Mouse (Mus musculus) left cerebral cortex, postnatal 36 days (tissue): ENCODE measurements around the gene Otp. TPM values are rescaled to one million over a fixed set of nuclear protein-coding genes. Genes with fewer than 3 reads are reported as not detected.

Experiments used
- DNase-seq, 2 experiments: peaks; one replicate each; pipeline ENCODE4 v3.0.0; 2021 to 2022; ENCODE audit warnings: low spot score in 2 of 2, mixed read lengths in 1 of 2
- intact Hi-C: fragments of 180-260 bp; cut with DNase I; formaldehyde crosslinking; loops from one replicate; pipeline ENCODE4 v1.15.1; 2025
- total RNA-seq, 2 experiments: library from RNA; stranded (reverse); gene quantifications; 2 replicates each; pipeline ENCODE4 v1.2.3; 2021

Gene Otp
- under 1 TPM in 1 of 2 experiments, not detected in 1; 0.34 TPM for total RNA-seq

GRCm38 (mm10) chr13:94875396-94875880 is at the start of gene Otp:
Otp (plus strand) TSS chr13:94875602.
- no peak for DNase-seq
- intact Hi-C loops: no loop called here

DNA sequence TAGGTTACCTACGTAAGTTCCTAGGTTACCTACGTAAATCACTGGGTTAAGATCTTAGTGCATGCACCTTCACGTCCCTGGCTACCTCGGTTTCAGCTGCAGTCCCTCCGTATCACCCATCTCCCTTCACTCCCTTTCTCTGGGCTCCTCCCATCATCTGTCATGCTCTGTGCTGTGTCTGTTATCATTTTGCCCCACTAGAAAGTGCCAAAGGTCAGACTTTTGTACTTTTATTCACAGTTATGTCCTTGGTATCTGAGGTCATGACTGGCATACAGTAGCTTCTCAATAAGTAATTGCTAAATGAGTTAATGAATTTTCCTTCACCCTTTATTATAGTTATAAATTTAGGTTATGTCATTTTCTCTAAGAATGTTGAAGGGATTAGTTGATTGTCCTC is 49.0 kb upstream of the Otp start:
- DNase-seq: no peak
- intact Hi-C loops: no loop called here

DNA sequence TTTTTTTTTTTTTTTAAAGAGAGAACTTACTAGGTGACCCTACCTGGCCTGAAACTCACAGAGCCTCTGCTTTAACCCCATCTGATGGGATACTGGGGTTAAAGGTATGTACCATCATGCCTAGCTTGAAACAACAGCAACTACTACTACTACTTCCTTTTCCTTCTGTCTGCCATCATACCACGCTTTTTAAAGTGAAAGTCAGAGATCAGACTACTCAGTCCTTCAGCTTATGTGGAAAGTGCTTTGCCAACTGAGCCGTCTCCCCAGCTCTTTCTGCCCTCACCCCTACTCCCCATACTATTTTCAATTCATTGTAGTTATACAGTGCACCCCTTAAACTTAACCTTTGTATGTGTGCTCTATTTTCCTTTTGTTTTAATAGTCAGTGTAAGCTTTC is 48.4 kb upstream of the Otp start:
- intact Hi-C loops: no loop called here
- no peak for DNase-seq

DNA sequence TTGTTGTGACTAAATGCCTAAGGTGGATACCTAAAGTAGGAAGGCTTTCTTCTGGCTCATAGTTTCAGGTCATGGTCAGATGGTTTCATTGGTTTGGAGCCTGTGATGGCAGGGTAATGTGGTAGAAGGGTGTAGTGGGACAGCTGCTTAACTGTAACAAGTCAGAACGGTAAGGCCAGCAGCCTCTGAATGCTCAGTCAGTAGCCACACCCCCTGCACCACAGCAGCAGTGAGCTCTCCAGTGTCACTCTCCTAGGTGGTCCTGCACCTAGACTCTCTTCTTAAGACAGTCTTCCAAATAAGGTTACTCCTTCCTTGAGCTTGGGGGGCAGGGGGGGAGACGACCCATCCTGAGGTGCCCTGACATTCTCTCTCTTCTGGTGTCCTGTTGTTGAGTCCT is 47.6 kb upstream of the Otp start:
- intact Hi-C loops: no loop called here
- DNase-seq: no peak

DNA sequence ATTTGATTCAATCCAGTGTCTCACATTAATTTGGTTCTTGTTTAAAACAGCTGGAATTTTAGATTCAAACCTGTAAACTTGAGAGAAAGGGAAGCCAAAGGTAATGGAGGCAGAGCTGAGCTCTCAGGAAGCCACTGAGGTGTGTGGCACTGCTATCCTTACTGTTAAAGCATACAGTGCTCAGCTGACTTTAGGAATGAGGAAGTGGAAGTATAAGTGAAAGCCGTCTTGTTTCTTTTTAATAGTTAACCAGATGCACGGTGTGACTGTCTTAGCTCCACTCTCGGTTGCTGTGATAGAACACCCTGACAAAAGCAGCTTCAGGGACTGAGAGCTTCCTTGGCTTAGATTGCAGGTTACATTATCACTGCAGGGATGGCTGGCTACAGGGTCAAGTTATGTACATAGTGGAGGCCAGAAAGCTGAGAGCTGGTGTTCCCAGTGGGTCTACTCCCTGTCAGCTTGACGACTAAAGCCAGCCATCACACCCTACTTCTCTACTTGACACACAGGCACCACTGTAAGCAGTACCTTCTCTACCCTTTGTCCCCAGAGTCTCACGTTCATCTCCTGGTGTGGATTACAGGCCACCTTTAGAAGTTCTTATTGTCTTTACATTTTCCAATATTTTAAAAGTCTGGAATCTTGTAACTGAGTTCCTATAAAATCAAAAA is 37.2 kb upstream of the Otp start:
- intact Hi-C loops: no loop called here
- no peak for DNase-seq

GRCm38 (mm10) chr13:94838756-94839337 is 36.6 kb upstream of the Otp start:
- intact Hi-C loops: no loop called here
- DNase-seq: peak in 1 of 2 experiments; percentile 12

GRCm38 (mm10) chr13:94843236-94843635 is 32.2 kb upstream of the Otp start:
- DNase-seq: no peak
- intact Hi-C loops: no loop called here

GRCm38 (mm10) chr13:94847870-94848269 is 27.5 kb upstream of the Otp start:
- DNase-seq: no peak
- intact Hi-C loops: no loop called here

DNA sequence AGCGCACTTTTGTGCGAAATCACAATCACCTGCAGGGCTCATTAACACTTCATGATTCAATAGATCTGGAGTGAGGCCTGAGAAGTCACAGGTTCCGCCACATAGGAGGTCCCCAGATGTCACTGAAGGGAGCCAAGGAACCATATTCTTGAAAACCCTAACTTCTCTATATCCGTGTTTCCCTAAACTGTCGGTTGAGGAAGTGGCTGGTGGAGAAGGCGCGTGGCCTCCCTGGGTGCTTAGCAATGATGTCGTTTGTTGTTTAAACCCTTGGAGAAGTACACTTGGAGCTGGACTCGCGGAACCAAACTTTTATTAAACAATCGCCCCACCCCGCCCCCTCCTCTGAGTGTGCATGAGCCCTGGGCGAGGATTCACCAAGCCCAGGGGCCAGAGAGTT is 26.1 kb upstream of the Otp start:
- no peak for DNase-seq
- intact Hi-C loops: no loop called here

DNA sequence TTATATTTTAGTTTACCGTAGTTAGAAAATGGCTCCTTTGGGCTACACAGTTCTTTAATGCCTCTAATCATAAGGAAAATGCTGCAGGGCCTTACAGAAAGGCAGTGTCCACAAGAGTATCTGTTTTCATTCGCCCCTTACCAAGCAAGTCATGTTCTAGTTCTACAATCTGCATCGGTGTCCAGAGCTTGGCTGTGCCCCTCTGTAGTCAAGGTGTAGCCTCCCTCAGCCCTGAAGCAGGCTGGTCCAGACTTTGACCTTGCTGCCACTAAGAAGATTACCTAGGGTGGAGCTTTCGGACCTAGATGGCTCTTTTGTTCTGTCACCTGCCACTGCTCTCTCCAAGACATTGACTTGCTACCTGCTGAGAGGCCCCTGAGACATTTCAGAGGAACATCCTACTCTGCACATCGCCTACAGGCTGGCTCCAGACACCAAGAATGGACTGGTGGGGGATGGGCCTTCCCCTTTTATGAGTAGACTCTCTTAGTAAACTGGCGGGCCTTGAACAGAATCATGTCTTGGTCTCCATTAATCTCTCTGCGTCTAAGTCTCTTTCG is 17.3 kb upstream of the Otp start:
- DNase-seq: no peak
- intact Hi-C loops: no loop called here

GRCm38 (mm10) chr13:94859256-94859655 is 16.1 kb upstream of the Otp start:
- intact Hi-C loops: no loop called here
- no peak for DNase-seq

DNA sequence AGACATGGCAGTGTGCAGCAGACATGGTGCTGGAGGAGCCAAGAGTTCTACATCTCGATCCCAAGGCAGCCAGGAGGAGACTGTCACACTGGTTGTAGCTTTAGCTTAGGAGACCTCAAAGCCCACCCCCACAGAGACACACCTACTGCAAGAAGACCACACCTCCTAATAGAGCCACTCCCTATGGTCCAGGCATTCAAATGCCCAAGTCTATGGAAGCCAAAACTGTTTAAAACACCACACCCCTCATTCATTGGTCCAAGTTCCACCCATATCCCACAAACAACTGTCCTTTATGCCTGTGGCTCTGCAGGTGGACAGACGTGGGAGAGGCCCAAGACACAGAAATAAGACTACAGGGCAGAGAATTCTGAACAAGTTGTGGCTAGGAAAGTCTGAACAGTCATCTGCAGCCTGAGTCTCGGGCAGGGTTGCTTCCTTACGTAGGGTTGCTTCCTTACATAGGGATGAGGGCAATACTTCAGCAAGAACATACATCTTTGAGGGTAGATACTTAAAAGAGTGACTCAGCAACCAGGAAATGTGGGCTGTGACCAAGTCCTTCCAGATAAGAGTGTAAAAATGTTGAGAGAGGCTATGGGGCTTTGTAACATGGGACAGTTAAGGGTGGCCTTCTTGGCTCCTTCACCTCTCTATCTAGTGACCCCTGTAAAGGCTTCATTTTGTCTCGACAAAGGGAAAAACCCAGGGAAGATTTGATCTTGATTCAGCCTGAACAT is 12.7 kb upstream of the Otp start:
- no peak for DNase-seq
- intact Hi-C loops: no loop called here

DNA sequence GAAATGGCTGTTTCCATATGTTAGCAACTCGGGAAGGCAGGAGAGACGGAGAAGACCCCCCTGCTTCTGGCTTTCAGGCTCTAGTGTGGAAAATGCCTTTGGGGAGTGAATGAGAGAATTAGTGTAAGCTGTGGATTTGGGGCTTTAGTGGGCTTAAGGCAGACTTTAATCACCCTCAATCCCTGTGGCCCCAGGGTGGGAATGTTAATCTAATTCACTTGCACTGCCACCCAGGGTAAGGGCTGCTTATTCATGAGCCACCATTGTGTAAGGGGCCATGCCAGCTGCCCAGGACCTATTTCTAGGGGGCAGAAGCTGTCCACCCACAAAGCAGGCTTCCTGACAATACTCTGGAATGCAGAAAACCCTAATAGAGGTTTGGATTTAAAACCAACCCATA is 8.5 kb upstream of the Otp start:
- intact Hi-C loops: no loop called here

GRCm38 (mm10) chr13:94867772-94868171 is 7.6 kb upstream of the Otp start:
- intact Hi-C loops: no loop called here
- no peak for DNase-seq

More for the DNA sequence above, 8.5 kb upstream of the Otp start:
- no peak for DNase-seq

DNA sequence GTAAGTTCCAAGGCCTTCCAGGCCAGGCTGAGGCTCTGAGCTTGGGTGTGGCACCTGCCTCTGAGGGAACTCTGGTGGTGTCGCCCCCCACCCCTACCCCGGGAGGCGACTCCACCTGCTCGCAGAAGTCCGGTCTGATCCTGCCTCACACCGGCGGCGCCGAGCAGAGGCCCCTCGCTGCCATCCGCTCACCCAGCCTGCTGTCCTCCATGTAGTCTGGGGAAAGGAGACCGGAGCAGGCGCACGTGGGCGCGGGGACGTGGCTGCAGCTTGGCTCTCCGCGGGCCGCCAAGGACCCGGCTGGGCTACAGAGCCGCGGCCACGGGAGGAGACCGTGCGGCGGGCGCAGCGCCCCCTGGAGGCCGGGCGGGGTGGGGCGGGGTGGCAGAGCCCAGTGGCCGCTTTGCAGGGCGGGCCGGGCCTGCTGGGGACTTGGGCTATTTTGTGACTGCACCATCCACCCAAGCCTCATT is 6.9 kb upstream of the Otp start:
- intact Hi-C loops: no loop called here
- no peak for DNase-seq

- intact Hi-C loops: loop anchor here (1.0 kb wide), 1 partner anchor 158 kb away; no protein-coding TSS in a partner anchor
- no peak for DNase-seq
Observed at GRCm38 (mm10) chr13:94869541-94869940, 5.9 kb upstream of the Otp start.

DNA sequence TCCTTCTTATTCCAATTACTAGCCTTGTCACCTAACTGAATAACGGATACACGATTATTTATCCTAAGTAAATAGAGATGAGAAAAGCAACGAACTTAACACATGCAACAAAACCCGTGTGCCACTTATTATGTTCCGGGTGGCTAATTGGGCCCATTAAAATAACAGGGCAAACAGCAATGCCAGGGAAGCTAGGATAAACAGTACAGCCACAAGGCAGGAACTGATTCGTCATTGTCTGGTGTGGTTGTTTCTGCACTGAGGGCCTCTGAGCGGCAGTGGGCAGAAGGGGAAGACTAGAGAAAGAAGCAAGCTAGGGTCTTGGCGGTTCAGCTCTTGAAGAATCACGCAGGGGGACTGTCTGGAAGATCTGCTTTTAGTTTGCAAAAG is 5.3 kb upstream of the Otp start:
- no peak for DNase-seq
- intact Hi-C loops: no loop called here

DNA sequence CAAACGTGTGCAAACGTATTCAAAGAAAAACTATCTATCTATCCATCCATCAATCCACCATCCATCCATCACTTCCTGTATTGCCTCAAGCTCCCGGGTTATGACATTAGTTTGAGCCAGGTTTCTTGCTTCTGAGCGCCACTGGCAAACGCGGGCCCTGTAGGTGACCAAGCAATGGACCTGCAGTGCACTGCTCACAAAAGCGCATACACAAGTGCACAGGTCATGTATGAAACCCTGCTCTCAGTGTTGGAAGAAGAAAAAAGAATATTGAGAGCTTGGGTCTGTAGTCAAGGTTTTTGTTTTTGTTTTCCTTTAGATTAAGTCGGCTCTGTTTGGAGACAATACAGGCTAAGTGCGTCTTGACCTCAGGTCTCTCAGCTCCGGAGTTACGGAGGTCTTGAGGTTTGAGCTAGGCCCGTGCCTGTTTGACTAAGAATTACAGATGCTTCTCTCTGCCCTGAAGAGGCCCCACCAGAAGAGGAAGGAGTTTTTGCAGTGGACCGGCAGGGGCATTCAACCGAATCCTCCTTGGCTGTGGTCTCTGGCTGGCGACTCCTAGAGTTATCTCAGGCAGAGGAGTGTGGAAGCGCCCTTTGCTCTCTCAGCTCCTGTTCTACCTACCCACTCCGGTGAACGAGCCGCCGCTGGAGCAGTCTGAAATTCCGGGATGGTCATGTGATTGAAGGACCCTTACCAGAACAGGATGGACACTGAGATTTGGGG is 4.8 kb upstream of the Otp start:
- no peak for DNase-seq
- intact Hi-C loops: no loop called here

- intact Hi-C loops: no loop called here
- no peak for DNase-seq
Observed at GRCm38 (mm10) chr13:94871806-94872320, 3.5 kb upstream of the Otp start.

DNA sequence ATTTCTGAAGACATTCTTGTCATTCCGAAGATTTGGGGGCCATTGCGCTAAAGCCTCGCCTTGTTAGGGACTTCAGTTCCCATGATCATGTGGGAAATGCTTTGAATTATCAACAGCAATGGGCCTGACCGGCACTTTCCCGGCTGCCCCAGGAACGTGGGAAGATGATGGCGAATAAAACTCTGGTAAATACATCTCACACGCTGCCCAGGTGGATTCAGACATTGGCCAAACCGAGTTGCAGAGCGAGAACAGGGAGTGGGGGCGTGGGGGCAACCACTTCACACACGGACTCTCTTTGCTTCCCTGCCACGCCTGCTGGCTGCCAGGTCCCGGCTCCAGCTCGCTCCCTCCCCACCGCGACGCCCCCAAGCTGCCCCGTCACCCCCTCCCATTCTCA is 3.0 kb upstream of the Otp start:
- no peak for DNase-seq

More for the DNA sequence above, 3.0 kb upstream of the Otp start:
- intact Hi-C loops: no loop called here
